Mouse (Mus musculus): ENCODE measurements at regions not wholly inside any gene's neighbourhood (a gene's known extent, or its start where the extent isn't known, plus 50 kb on each side); places are given as distances from the start of the nearest gene placed in this dataset.
A peak's percentile ranks its signal among the peaks of the same experiment; 100 is the strongest.

- H3K36me3 ChIP-seq: no peaks in the 10 kb centered on the region
- WGBS: 58% methylated on average over 5 of the region's 5 CpGs
- no peak overlapping the region for H3K4me2 ChIP-seq
- no peaks in the 10 kb centered on the region for H3K4me1 ChIP-seq
- H3K27me3 ChIP-seq (replicated peaks): no peaks in the 10 kb centered on the region
- no peak overlapping the region for H3K4me3 ChIP-seq (replicated peaks)
- no peak for ATAC-seq (ENCODE audit: insufficient read depth, low FRiP score, low read depth)
- H3K9me3 ChIP-seq: no peaks in the 10 kb centered on the region
- no peak overlapping the region for H3K27ac ChIP-seq
- no peak overlapping the region for H3K9ac ChIP-seq
Measured at GRCm38 (mm10) chr1:42755958-42756357, 60.4 kb downstream of the Pou3f3 start.

DNA sequence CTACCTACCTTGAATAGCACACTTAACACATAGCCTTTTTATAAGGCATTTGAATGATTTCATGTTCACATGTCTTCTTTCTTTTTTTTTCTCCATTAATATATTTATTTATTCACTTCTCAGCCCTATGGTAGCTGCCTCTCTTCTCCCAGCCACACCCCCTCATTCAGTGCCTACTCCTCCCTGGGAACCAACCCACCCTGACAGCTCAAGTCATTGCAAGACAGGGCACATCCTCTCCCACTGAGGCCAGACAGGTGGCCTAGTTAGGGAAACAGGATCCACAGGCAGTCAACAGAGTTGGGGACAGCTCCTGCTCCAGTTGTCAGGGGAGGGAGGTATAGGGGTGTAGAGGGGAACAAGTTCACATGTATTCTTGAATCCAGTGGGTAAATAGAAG, 60.9 kb downstream of the Pou3f3 start:
- Histone ChIP-seq H3K27me3 (replicated peaks) (no peaks in the 10 kb centered on the region), H3K27ac (no peak overlapping the region), H3K9me3 (no peaks in the 10 kb centered on the region), H3K36me3 (no peaks in the 10 kb centered on the region), H3K4me3 (replicated peaks) (no peak overlapping the region), H3K4me2 (no peak overlapping the region), H3K4me1 (no peaks in the 10 kb centered on the region), H3K9ac (no peak overlapping the region)
- ATAC-seq (ENCODE audit: insufficient read depth, low FRiP score, low read depth): no peak

DNA sequence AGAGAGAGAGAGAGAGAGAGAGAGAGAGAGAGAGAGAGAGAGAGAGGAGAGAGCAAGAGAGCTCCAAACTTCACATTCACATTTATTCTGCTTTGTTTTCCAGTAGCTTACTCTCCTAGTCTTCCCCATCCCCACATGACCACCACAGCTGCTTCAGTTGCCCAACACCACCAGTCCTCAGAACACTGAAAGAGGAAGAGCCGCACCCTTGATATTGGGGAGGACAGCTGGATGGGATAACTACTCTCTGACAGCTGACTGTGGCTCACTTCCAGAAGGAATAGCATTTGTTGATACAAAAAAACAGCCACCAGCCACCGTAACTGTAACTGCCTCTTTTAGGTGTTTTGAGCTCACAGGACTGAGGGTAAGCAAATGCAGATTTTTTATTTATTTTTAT, 67.9 kb downstream of the Pou3f3 start:
- H3K27me3 ChIP-seq (replicated peaks): no peaks in the 10 kb centered on the region
- no peak overlapping the region for H3K27ac ChIP-seq
- H3K4me3 ChIP-seq (replicated peaks): no peak overlapping the region
- no peak overlapping the region for H3K4me2 ChIP-seq
- H3K4me1 ChIP-seq: no peaks in the 10 kb centered on the region
- WGBS: 45% methylated on average over 2 of the region's 2 CpGs
- no peak overlapping the region for H3K9ac ChIP-seq
- peak; percentile 22; the same call in 1 of the 2 replicates for ATAC-seq (ENCODE audit: insufficient read depth, low FRiP score, low read depth)
- no peaks in the 10 kb centered on the region for H3K9me3 ChIP-seq
- H3K36me3 ChIP-seq: no peaks in the 10 kb centered on the region

DNA sequence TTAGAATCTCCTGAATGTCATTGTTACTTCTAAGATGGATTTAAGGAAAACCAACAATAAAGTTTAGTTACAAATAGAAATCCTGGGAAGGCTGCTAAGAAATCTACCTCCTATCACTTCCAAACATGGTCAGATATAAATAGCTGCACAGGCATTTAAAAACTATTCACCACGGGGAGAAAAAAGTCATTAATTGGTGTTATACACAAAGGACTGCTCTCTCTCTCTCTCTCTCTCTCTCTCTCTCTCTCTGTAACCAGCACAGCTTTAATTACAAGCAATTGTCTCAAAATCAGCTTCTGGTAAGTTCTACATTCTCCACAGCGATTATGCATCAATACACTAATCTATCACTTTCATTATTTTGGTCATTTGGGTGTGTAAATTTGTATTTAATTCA, 68.5 kb downstream of the Pou3f3 start:
- Histone ChIP-seq H3K27ac (no peak overlapping the region), H3K9me3 (no peaks in the 10 kb centered on the region), H3K4me3 (replicated peaks) (no peak overlapping the region), H3K4me2 (no peak overlapping the region), H3K36me3 (no peaks in the 10 kb centered on the region), H3K9ac (no peak overlapping the region), H3K27me3 (replicated peaks) (no peaks in the 10 kb centered on the region), H3K4me1 (no peaks in the 10 kb centered on the region)
- no peak for ATAC-seq (ENCODE audit: insufficient read depth, low FRiP score, low read depth)
- 52% methylated on average over 2 of the region's 2 CpGs for WGBS

- 72% methylated on average over 9 of the region's 9 CpGs for whole genome bisulfite sequencing
- no peaks in the 10 kb centered on the region for H3K9me3 ChIP-seq
- H3K4me1 ChIP-seq: no peaks in the 10 kb centered on the region
- ATAC-seq (ENCODE audit: insufficient read depth, low FRiP score, low read depth): no peak
- H3K4me2 ChIP-seq: no peak overlapping the region
- no peak overlapping the region for H3K27ac ChIP-seq
- H3K9ac ChIP-seq: no peak overlapping the region
- H3K36me3 ChIP-seq: no peaks in the 10 kb centered on the region
- H3K27me3 ChIP-seq (replicated peaks): no peaks in the 10 kb centered on the region
- no peak overlapping the region for H3K4me3 ChIP-seq (replicated peaks)
Measured at GRCm38 (mm10) chr1:42770085-42770484, 74.5 kb downstream of the Pou3f3 start.

- no peaks in the 10 kb centered on the region for H3K36me3 ChIP-seq
- H3K9me3 ChIP-seq: no peaks in the 10 kb centered on the region
- no peak overlapping the region for H3K4me2 ChIP-seq
- H3K4me1 ChIP-seq: no peaks in the 10 kb centered on the region
- H3K27me3 ChIP-seq (replicated peaks): no peaks in the 10 kb centered on the region
- H3K4me3 ChIP-seq (replicated peaks): no peak overlapping the region
- no peak overlapping the region for H3K27ac ChIP-seq
- no peak overlapping the region for H3K9ac ChIP-seq
- ATAC-seq (ENCODE audit: insufficient read depth, low FRiP score, low read depth): no peak
- 26% methylated on average over 6 of the region's 6 CpGs for WGBS
Measured at GRCm38 (mm10) chr1:42772000-42772399, 76.4 kb downstream of the Pou3f3 start.

DNA sequence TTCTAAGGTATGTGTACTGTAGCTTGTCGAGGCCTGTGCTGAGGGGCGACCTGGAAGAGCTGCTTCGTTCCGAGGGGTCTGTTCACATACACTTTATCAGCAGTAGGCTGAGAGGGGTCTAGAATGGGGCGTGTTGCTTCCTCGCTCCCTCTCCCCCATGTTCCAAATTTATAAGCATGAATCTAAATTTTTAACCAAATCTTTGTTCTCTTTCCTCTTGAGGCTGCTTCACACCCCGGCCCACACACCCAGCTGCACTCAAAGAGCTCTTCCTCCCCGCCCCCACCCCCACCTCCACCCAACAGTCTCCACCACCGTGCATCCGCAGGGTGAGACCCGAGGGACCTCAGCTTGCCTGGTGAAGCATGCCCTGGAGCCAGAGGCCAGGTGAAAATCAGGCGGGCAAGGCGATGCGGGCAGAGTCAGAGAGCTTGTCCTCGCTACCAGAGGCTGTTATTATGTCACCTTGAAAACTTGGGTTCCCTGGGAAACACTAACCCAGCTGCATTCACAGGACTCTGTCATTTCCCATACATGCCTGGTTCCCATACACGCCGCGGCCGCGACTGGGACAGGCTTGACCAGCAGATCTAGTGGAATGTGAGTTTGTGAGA, 77.1 kb upstream of the Mrps9 start:
- Histone ChIP-seq H3K4me2 (no peak overlapping the region), H3K4me3 (replicated peaks) (no peak overlapping the region), H3K4me1 (no peaks in the 10 kb centered on the region), H3K9me3 (no peaks in the 10 kb centered on the region), H3K9ac (no peak overlapping the region), H3K27ac (no peak overlapping the region), H3K36me3 (no peaks in the 10 kb centered on the region), H3K27me3 (replicated peaks) (no peaks in the 10 kb centered on the region)
- ATAC-seq (ENCODE audit: insufficient read depth, low FRiP score, low read depth): no peak
- WGBS: 70% methylated on average over 20 of the region's 20 CpGs

GRCm38 (mm10) chr1:42774971-42775892, 75.8 kb upstream of the Mrps9 start:
- Histone ChIP-seq H3K9ac (no peak overlapping the region), H3K9me3 (no peaks in the 10 kb centered on the region), H3K4me1 (no peaks in the 10 kb centered on the region), H3K27ac (no peak overlapping the region), H3K4me3 (replicated peaks) (no peak overlapping the region), H3K27me3 (replicated peaks) (no peaks in the 10 kb centered on the region), H3K4me2 (no peak overlapping the region), H3K36me3 (no peaks in the 10 kb centered on the region)
- no peak for ATAC-seq (ENCODE audit: insufficient read depth, low FRiP score, low read depth)
- 80% methylated on average over 7 of the region's 7 CpGs for WGBS

- no peak overlapping the region for H3K4me3 ChIP-seq (replicated peaks)
- H3K27me3 ChIP-seq (replicated peaks): no peaks in the 10 kb centered on the region
- H3K9me3 ChIP-seq: no peaks in the 10 kb centered on the region
- ATAC-seq (ENCODE audit: insufficient read depth, low FRiP score, low read depth): no peak
- H3K4me1 ChIP-seq: no peaks in the 10 kb centered on the region
- H3K36me3 ChIP-seq: no peaks in the 10 kb centered on the region
- no peak overlapping the region for H3K4me2 ChIP-seq
- H3K9ac ChIP-seq: no peak overlapping the region
- H3K27ac ChIP-seq: no peak overlapping the region
- WGBS: 77% methylated on average over 2 of the region's 2 CpGs
Measured at GRCm38 (mm10) chr1:42775893-42776287, 75.1 kb upstream of the Mrps9 start.

- H3K9ac ChIP-seq: no peak overlapping the region
- ATAC-seq (ENCODE audit: insufficient read depth, low FRiP score, low read depth): no peak
- 86% methylated on average over 1 of the region's 1 CpGs for WGBS
- no peaks in the 10 kb centered on the region for H3K9me3 ChIP-seq
- no peak overlapping the region for H3K27ac ChIP-seq
- no peaks in the 10 kb centered on the region for H3K36me3 ChIP-seq
- H3K4me3 ChIP-seq (replicated peaks): no peak overlapping the region
- H3K4me2 ChIP-seq: no peak overlapping the region
- no peaks in the 10 kb centered on the region for H3K4me1 ChIP-seq
- H3K27me3 ChIP-seq (replicated peaks): no peaks in the 10 kb centered on the region; the same call in 1 of the 2 replicates
Measured at GRCm38 (mm10) chr1:42777416-42777815, 73.6 kb upstream of the Mrps9 start.

- H3K4me2 ChIP-seq: no peak overlapping the region
- no peaks in the 10 kb centered on the region; the same call in 1 of the 2 replicates for H3K27me3 ChIP-seq (replicated peaks)
- 38% methylated on average over 5 of the region's 5 CpGs for WGBS
- H3K9me3 ChIP-seq: no peaks in the 10 kb centered on the region
- H3K4me1 ChIP-seq: no peaks in the 10 kb centered on the region
- no peak overlapping the region for H3K27ac ChIP-seq
- no peak overlapping the region for H3K9ac ChIP-seq
- H3K36me3 ChIP-seq: no peaks in the 10 kb centered on the region
- no peak overlapping the region for H3K4me3 ChIP-seq (replicated peaks)
- ATAC-seq (ENCODE audit: insufficient read depth, low FRiP score, low read depth): no peak
Measured at GRCm38 (mm10) chr1:42779761-42780160, 71.3 kb upstream of the Mrps9 start.

DNA sequence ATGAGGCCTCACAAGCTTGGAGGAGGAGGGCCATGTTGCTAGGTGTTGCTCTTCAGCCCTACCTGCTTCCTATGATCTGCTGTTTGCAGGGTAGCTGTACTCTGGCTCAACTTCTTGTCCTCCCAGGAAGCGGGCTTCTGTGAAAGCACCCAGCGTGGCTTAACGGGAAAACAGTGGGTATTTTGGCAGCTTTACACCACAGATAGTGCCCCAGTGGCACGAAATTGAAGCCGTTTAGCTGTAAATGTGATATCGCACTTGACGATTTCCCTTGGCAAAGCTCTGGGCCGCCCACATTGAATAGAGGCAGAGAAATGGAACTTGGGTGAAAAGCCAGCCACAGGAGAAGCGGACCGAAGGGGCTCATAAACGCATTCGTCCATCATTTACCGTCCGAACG, 70.8 kb upstream of the Mrps9 start:
- Histone ChIP-seq H3K9ac (no peak overlapping the region), H3K9me3 (no peaks in the 10 kb centered on the region), H3K4me3 (replicated peaks) (no peak overlapping the region), H3K27me3 (replicated peaks) (no peaks in the 10 kb centered on the region; the same call in 1 of the 2 replicates), H3K27ac (no peak overlapping the region), H3K4me2 (no peak overlapping the region), H3K36me3 (no peaks in the 10 kb centered on the region), H3K4me1 (no peaks in the 10 kb centered on the region)
- 66% methylated on average over 15 of the region's 15 CpGs for WGBS
- ATAC-seq (ENCODE audit: insufficient read depth, low FRiP score, low read depth): no peak

Measured in stomach, embryonic 15.5 days (tissue).